Mouse (Mus musculus) heart, postnatal 36 days (tissue): Measurements from ENCODE around the gene Apom. TPM values are rescaled to one million over a fixed set of nuclear protein-coding genes. Genes with fewer than 3 reads are reported as not detected.

ENCODE experiments used
- DNase-seq, 2 experiments: peaks; one replicate each; pipeline ENCODE4 v3.0.0; 2021 to 2022
- intact Hi-C: fragments of 180-260 bp; cut with DNase I; formaldehyde crosslinking; loops from one replicate; pipeline ENCODE4 v1.15.1; 2025
- total RNA-seq, 2 experiments: library from RNA; stranded (reverse); gene quantifications; 2 replicates each; pipeline ENCODE4 v1.2.3; 2021

The Apom gene
- total RNA-seq, 2 experiments from 2014 or later: not detected

DNA sequence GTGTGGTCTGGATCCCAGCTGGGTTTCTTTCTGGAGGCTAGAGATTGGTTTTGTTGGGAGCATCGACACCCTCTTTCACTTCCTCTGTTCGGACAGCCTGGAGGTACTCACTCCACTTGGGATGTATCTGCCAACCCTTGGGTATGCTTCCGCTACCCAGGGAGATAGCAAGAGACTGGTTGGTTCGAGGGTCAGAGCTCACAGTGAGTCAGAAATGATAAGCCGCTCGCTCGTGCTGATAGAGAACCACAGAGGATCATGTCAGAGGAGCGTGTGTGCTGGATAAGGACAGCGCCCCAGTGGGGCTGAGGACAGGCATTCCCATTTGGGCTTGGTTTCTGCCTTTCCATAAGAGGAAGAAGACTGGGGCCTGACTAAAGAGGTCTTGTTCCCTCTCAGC lies 52.1 kb downstream of the Apom start:
- DNase-seq: peak in 1 of 2 experiments; percentile 20
- intact Hi-C loops: no loop called here

Other genes with a start within 250 kb of the Apom start
- 1 to 10 TPM; 3.1 to 4.4 TPM for gene C2, start 233.8 kb downstream of the Apom start, total RNA-seq
- gene Ehmt2, start 233.6 kb downstream of the Apom start, total RNA-seq: 10 to 100 TPM; 44.6 to 49.8 TPM
- gene Slc44a4, start 217.6 kb downstream of the Apom start, total RNA-seq: not detected
- gene Neu1, start 200.8 kb downstream of the Apom start, total RNA-seq: 10 to 100 TPM; 13.2 to 16.5 TPM
- 1 to 10 TPM; 2.8 to 4.5 TPM for gene Hspa1b, start 172.8 kb downstream of the Apom start, total RNA-seq
- not detected for gene Gm20481, start 162.1 kb downstream of the Apom start, total RNA-seq
- gene Hspa1a, start 159.9 kb downstream of the Apom start, total RNA-seq: 1 to 10 TPM; 4.2 to 4.6 TPM
- gene Hspa1l, start 159.3 kb downstream of the Apom start, total RNA-seq: 1 to 10 TPM; 7.8 to 9.2 TPM
- 10 to 100 TPM; 16.0 to 17.4 TPM for gene Lsm2, start 150.2 kb downstream of the Apom start, total RNA-seq
- gene Vars, start 131.1 kb downstream of the Apom start, total RNA-seq: 10 to 100 TPM; 26.7 to 27.4 TPM
- gene Vwa7, start 115.5 kb downstream of the Apom start, total RNA-seq: 1 to 10 TPM; 8.4 to 9.3 TPM
- gene Sapcd1, start 104.0 kb downstream of the Apom start, total RNA-seq: not detected
- under 1 TPM; 0.25 to 0.70 TPM for gene Msh5, start 85.3 kb downstream of the Apom start, total RNA-seq
- 10 to 100 TPM; 41.7 to 44.0 TPM for gene Clic1, start 82.1 kb downstream of the Apom start, total RNA-seq
- gene Ddah2, start 73.0 kb downstream of the Apom start, total RNA-seq: 10 to 100 TPM; 27.5 to 27.6 TPM
- under 1 TPM in 1 of 2 experiments, not detected in 1; 0.56 TPM for gene Ly6g6c, start 66.7 kb downstream of the Apom start, total RNA-seq
- under 1 TPM; 0.42 to 0.49 TPM for gene Mpig6b, start 65.9 kb downstream of the Apom start, total RNA-seq
- gene Ly6g6e, start 55.1 kb downstream of the Apom start, total RNA-seq: not detected
- gene Ly6g6d, start 54.0 kb downstream of the Apom start, total RNA-seq: under 1 TPM; 0.70 to 0.80 TPM
- gene Ly6g6f, start 46.4 kb downstream of the Apom start, total RNA-seq: not detected
- gene Abhd16a, start 42.8 kb downstream of the Apom start, total RNA-seq: 10 to 100 TPM; 54.6 to 61.1 TPM
- not detected for gene Ly6g5c, start 23.8 kb downstream of the Apom start, total RNA-seq
- not detected for gene Ly6g5b, start 16.6 kb downstream of the Apom start, total RNA-seq
- 1 to 10 TPM; 8.0 to 9.6 TPM for gene Gpank1, start 10.6 kb downstream of the Apom start, total RNA-seq
- gene Csnk2b, start 10.0 kb downstream of the Apom start, total RNA-seq: 100 to 1,000 TPM; 163 to 164 TPM
- 10 to 100 TPM; 25.7 to 26.4 TPM for gene D17H6S53E, start 5.7 kb downstream of the Apom start, total RNA-seq
- 100 to 1,000 TPM; 243 to 268 TPM for gene Bag6, start 3.1 kb upstream of the Apom start, total RNA-seq
- gene Prrc2a, start 32.8 kb upstream of the Apom start, total RNA-seq: 100 to 1,000 TPM; 122 to 127 TPM
- 1 to 10 TPM; 2.0 to 6.2 TPM for gene Aif1, start 44.0 kb upstream of the Apom start, total RNA-seq
- 1 to 10 TPM; 3.3 to 3.7 TPM for gene Lst1, start 56.4 kb upstream of the Apom start, total RNA-seq
- gene Ltb, start 62.4 kb upstream of the Apom start, total RNA-seq: 1 to 10 TPM; 1.0 to 1.6 TPM
- gene Tnf, start 70.0 kb upstream of the Apom start, total RNA-seq: under 1 TPM; 0.53 to 0.57 TPM
- under 1 TPM in 1 of 2 experiments, not detected in 1; 0.19 TPM for gene Lta, start 73.3 kb upstream of the Apom start, total RNA-seq
- not detected for gene Gm16181, start 88.8 kb upstream of the Apom start, total RNA-seq
- gene Atp6v1g2, start 101.6 kb upstream of the Apom start, total RNA-seq: 1 to 10 TPM; 2.0 to 2.6 TPM
- 1 to 10 TPM; 8.0 to 8.5 TPM for gene Nfkbil1, start 103.7 kb upstream of the Apom start, total RNA-seq
- gene Ddx39b, start 109.7 kb upstream of the Apom start, total RNA-seq: 10 to 100 TPM; 83.3 to 97.3 TPM
- gene H2-D1, start 130.7 kb upstream of the Apom start, total RNA-seq: 100 to 1,000 TPM in 1 of 2 experiments, 10 to 100 TPM in 1; 87.6 to 133 TPM
- gene H2-Q1, start 188.4 kb upstream of the Apom start, total RNA-seq: 1 to 10 TPM; 1.1 to 1.4 TPM
- gene H2-Q2, start 210.2 kb upstream of the Apom start, total RNA-seq: 1 to 10 TPM in 1 of 2 experiments, under 1 TPM in 1; 0.64 to 1.4 TPM
- 10 to 100 TPM; 10.1 to 13.8 TPM for gene H2-Q4, start 247.6 kb upstream of the Apom start, total RNA-seq